Mouse (Mus musculus) embryonic stem cell, embryonic (primary cell): ENCODE data around the gene Tanc1.

Experiments used
- CTCF ChIA-PET, 4 experiments: fragments of 300-600 bp in 2 of 4; fragments of 350-600 bp in 2 of 4; sonication (Branson Sonifier 250); formaldehyde crosslinking; loops; one replicate each; lab custom pipeline; 2022; ENCODE audit warnings: inconsistent platforms in 2 of 4; lab: Charles Lee
- POLR2A ChIA-PET, 4 experiments: fragments of 300-600 bp in 2 of 4; fragments of 350-600 bp in 2 of 4; sonication (Branson Sonifier 250); formaldehyde crosslinking; loops; one replicate each; lab custom pipeline; 2022; ENCODE audit warnings: antibody characterized with exemption in 4 of 4, inconsistent platforms in 1 of 4; lab: Charles Lee

Tanc1 gene

GRCm38 (mm10) chr2:59611831-59612732 is at the start of gene Tanc1:
Gene Tanc1 (plus strand): TSS chr2:59612042.
- ChIA-PET CTCF (interaction anchor here in 3 of 4 experiments (0.8 to 3.8 kb wide), 9 partner anchors 12 to 589 kb away, joined by 3 to 12 read pairs (median 4); no protein-coding TSS in a partner anchor), POLR2A (interaction anchor here (0.5 to 11.3 kb wide), 79 partner anchors 9 to 1132 kb away, joined by 3 to 237 read pairs (median 4); no protein-coding TSS in a partner anchor)

- POLR2A ChIA-PET: interaction anchor here in 1 of 4 experiments (1.1 to 1.4 kb wide), 2 partner anchors 9 to 23 kb away, joined by 3 read pairs; no protein-coding TSS in a partner anchor
- CTCF ChIA-PET: interaction anchor here in 2 of 4 experiments (1.0 to 1.3 kb wide), 2 partner anchors 10 to 28 kb away, joined by 3 read pairs; no protein-coding TSS in a partner anchor
Observed at GRCm38 (mm10) chr2:59562215-59562614, 49.6 kb upstream of the Tanc1 start.

GRCm38 (mm10) chr2:59562696-59563095 is 49.1 kb upstream of the Tanc1 start:
- ChIA-PET CTCF (interaction anchor here in 3 of 4 experiments (0.7 to 1.3 kb wide), 5 partner anchors 9 to 34 kb away, joined by 3 to 5 read pairs (median 4); no protein-coding TSS in a partner anchor), POLR2A (no interaction called here)

- CTCF ChIA-PET: interaction anchor here in 1 of 4 experiments (0.6 kb wide), 2 partner anchors 7 to 491 kb away, joined by 3 read pairs; no protein-coding TSS in a partner anchor
- POLR2A ChIA-PET: interaction anchor here in 1 of 4 experiments (0.6 kb wide), 1 partner anchor 139 kb away, joined by 4 read pairs; no protein-coding TSS in a partner anchor
Observed at GRCm38 (mm10) chr2:59564029-59564611, 47.7 kb upstream of the Tanc1 start.

- POLR2A ChIA-PET: interaction anchor here in 1 of 4 experiments (0.6 kb wide), 1 partner anchor 203 kb away, joined by 5 read pairs; no protein-coding TSS in a partner anchor
- CTCF ChIA-PET: interaction anchor here in 1 of 4 experiments (0.6 to 0.7 kb wide), 2 partner anchors 37 to 491 kb away, joined by 3 read pairs; no protein-coding TSS in a partner anchor
Observed at GRCm38 (mm10) chr2:59564947-59565346, 46.9 kb upstream of the Tanc1 start.

GRCm38 (mm10) chr2:59580939-59581338 is 30.9 kb upstream of the Tanc1 start:
- CTCF ChIA-PET: interaction anchor here in 1 of 4 experiments (1.0 kb wide), 1 partner anchor 16 kb away, joined by 4 read pairs; no protein-coding TSS in a partner anchor
- POLR2A ChIA-PET: interaction anchor here in 2 of 4 experiments (0.7 to 1.3 kb wide), 3 partner anchors 16 to 320 kb away, joined by 3 read pairs; no protein-coding TSS in a partner anchor

GRCm38 (mm10) chr2:59583961-59584360 is 27.9 kb upstream of the Tanc1 start:
- ChIA-PET POLR2A (interaction anchor here in 2 of 4 experiments (0.6 to 2.3 kb wide), 6 partner anchors 10 to 430 kb away, joined by 3 to 11 read pairs (median 4); no protein-coding TSS in a partner anchor), CTCF (interaction anchor here in 1 of 4 experiments (1.4 to 1.6 kb wide), 2 partner anchors 13 to 56 kb away, joined by 4 to 6 read pairs; no protein-coding TSS in a partner anchor)

GRCm38 (mm10) chr2:59587387-59588095 is 24.3 kb upstream of the Tanc1 start:
- CTCF ChIA-PET: interaction anchor here in 2 of 4 experiments (1.5 to 3.1 kb wide), 2 partner anchors 9 kb away, joined by 4 to 14 read pairs; no protein-coding TSS in a partner anchor
- POLR2A ChIA-PET: interaction anchor here in 2 of 4 experiments (0.7 to 1.5 kb wide), 4 partner anchors 9 to 49 kb away, joined by 3 to 5 read pairs (median 3); no protein-coding TSS in a partner anchor

- CTCF ChIA-PET: interaction anchor here in 2 of 4 experiments (1.5 to 3.1 kb wide), 2 partner anchors 8 to 9 kb away, joined by 4 to 14 read pairs; no protein-coding TSS in a partner anchor
- POLR2A ChIA-PET: interaction anchor here in 2 of 4 experiments (0.7 to 1.4 kb wide), 3 partner anchors 9 to 49 kb away, joined by 3 read pairs; no protein-coding TSS in a partner anchor
Observed at GRCm38 (mm10) chr2:59588096-59588405, 23.8 kb upstream of the Tanc1 start.

GRCm38 (mm10) chr2:59593341-59593902 is 18.4 kb upstream of the Tanc1 start:
- ChIA-PET CTCF (interaction anchor here in 1 of 4 experiments (0.5 kb wide), 1 partner anchor 433 kb away, joined by 7 read pairs; the partner anchor contains the start of genes Ccdc148 and Pkp4), POLR2A (interaction anchor here in 2 of 4 experiments (0.5 to 7.1 kb wide), 6 partner anchors 8 to 620 kb away, joined by 3 to 86 read pairs (median 6); partner anchors contain the start of gene Tanc1 (in 2 of the 2))

GRCm38 (mm10) chr2:59594095-59594494 is 17.7 kb upstream of the Tanc1 start:
- CTCF ChIA-PET: interaction anchor here in 1 of 4 experiments (0.5 kb wide), 1 partner anchor 433 kb away, joined by 7 read pairs; the partner anchor contains the start of genes Ccdc148 and Pkp4
- POLR2A ChIA-PET: interaction anchor here in 3 of 4 experiments (0.6 to 7.1 kb wide), 8 partner anchors 9 to 915 kb away, joined by 3 to 86 read pairs (median 4); partner anchors contain the start of gene Tanc1 (in 2 of the 3)

GRCm38 (mm10) chr2:59596545-59596944 is 15.3 kb upstream of the Tanc1 start:
- CTCF ChIA-PET: interaction anchor here (0.5 to 1.7 kb wide), 39 partner anchors 9 to 859 kb away, joined by 3 to 14 read pairs (median 3); partner anchors contain the start of genes Tanc1 (in 3 of the 4), Ly75 (in 1 of the 4) and Wdsub1 (in 1 of the 4)
- POLR2A ChIA-PET: interaction anchor here (0.5 to 7.1 kb wide), 25 partner anchors 9 to 258 kb away, joined by 3 to 86 read pairs (median 3); partner anchors contain the start of gene Tanc1 (in 3 of the 4)

- ChIA-PET POLR2A (interaction anchor here in 3 of 4 experiments (0.6 to 7.1 kb wide), 13 partner anchors 8 to 54 kb away, joined by 3 to 86 read pairs (median 6); partner anchors contain the start of gene Tanc1 (in 2 of the 3)), CTCF (interaction anchor here in 2 of 4 experiments (0.5 to 1.0 kb wide), 3 partner anchors 13 to 955 kb away, joined by 3 to 4 read pairs (median 3); partner anchors contain the start of genes Pla2r1 (in 1 of the 2) and Tanc1 (in 1 of the 2))
Observed at GRCm38 (mm10) chr2:59598286-59598685, 13.6 kb upstream of the Tanc1 start.

GRCm38 (mm10) chr2:59598894-59599293 is 12.9 kb upstream of the Tanc1 start:
- ChIA-PET CTCF (interaction anchor here in 2 of 4 experiments (0.5 to 0.6 kb wide), 2 partner anchors 480 to 954 kb away, joined by 3 to 4 read pairs; partner anchors contain the start of gene Pla2r1 (in 1 of the 2)), POLR2A (interaction anchor here in 2 of 4 experiments (0.6 to 7.1 kb wide), 16 partner anchors 9 to 137 kb away, joined by 3 to 86 read pairs (median 4); partner anchors contain the start of gene Tanc1 (in 2 of the 2))

- ChIA-PET CTCF (interaction anchor here in 3 of 4 experiments (0.6 to 1.7 kb wide), 6 partner anchors 12 to 412 kb away, joined by 3 to 4 read pairs (median 3); no protein-coding TSS in a partner anchor), POLR2A (interaction anchor here in 3 of 4 experiments (0.6 to 7.1 kb wide), 22 partner anchors 9 to 597 kb away, joined by 3 to 86 read pairs (median 4); partner anchors contain the start of gene Tanc1 (in 2 of the 3))
Observed at GRCm38 (mm10) chr2:59599338-59600111, 12.3 kb upstream of the Tanc1 start.
